Mouse (Mus musculus) monocyte, adult 59 days (primary cell): Measurements from ENCODE around the gene Eef1e1. TPM values are rescaled to one million over a fixed set of nuclear protein-coding genes. Genes with fewer than 3 reads are reported as not detected.

ENCODE experiments used
- total RNA-seq, 2 experiments: library from RNA; stranded (reverse); gene quantifications; one replicate each; pipeline ENCODE4 v1.2.4; 2023

The Eef1e1 gene
- 10 to 100 TPM in 1 of 2 experiments, 1 to 10 TPM in 1; 9.7 to 15.2 TPM for total RNA-seq

GRCm38 (mm10) chr13:38658528-38659280 is at the start of gene Eef1e1:
Gene Eef1e1 (minus strand): TSS chr13:38659058.

DNA sequence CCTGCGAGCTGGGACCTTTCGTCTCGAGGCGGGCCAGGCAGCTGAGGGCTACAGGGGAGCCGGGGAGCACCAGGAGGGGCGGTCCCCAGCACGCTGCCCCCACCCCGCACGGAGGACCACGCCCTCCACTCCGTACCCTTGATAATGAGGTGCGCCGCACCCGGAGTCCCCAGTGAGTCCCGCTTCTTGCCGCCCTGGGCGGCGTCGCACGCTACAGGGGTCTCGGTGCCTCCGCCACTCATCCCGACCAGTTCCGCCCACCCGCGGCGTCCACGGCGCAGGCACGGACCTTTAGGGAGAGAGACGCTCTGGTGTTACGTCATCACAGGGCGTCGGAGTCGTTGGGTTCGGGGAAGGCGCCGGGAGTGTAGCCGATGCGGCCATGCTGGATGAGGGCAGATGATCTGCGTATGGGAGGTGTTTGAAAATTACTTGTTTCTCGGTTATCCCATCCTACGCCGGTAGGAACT is 24.0 kb downstream of the Eef1e1 start, which contains the start of gene Bloc1s5:
Gene Bloc1s5 (minus strand): TSS at position 310 of the 470 bp plus-strand sequence.

Other genes with a start within 250 kb of the Eef1e1 start
- gene Txndc5, start 130.2 kb downstream of the Eef1e1 start, total RNA-seq, result 10 to 100 TPM; 64.5 to 65.8 TPM
- gene Bloc1s5, start 23.9 kb downstream of the Eef1e1 start, total RNA-seq, result 1 to 10 TPM; 4.1 to 4.3 TPM